Mouse (Mus musculus) A20 (cell line): ENCODE measurements around the gene Dusp8.

Experiments
- DNase-seq: peaks from one replicate; pipeline ENCODE4 v3.0.0-alpha.2; 2011; ENCODE audit warnings: low read depth, low spot score

Dusp8 gene

DNA sequence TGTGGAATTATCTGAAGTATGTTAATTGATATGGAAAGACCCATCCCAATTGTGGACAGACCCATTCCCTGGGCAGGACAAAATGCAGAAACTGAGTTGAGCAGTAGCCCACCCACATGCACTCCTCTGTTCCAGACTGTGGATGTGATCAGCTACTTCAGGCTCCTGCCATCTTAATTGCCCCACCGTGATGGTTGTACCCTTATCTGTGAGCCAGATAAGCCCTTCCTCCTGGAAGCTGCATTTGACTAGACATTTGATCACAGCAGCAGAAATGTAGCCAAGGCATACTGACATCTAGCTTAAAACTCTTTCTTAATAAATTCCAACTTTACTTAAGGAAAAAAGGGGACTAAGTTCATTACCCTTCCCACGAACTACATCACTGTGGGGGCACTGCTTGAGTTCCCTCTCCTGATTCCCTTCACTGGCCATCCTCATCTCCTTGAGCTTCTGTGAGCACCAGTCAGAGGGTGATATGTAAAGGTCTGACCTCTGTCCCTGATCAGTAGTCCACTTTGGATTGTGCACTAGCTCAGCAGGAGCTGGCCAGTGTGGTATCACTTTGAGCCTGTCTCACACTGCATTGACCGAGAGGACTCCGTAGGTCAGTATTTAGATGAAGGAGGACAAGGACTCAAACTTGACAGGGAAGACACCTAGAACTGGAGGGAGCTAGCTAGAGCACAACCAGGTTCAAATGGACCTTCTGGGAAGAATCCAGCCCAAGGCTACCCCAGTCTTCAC, 9.3 kb downstream of the Dusp8 start:
- no peak for DNase-seq

GRCm38 (mm10) chr7:142084820-142085219, 10.8 kb downstream of the Dusp8 start:
- no peak for DNase-seq

GRCm38 (mm10) chr7:142084395-142084794, 11.2 kb downstream of the Dusp8 start:
- no peak for DNase-seq

- no peak for DNase-seq
Measured at GRCm38 (mm10) chr7:142083588-142084317, 11.9 kb downstream of the Dusp8 start.

DNA sequence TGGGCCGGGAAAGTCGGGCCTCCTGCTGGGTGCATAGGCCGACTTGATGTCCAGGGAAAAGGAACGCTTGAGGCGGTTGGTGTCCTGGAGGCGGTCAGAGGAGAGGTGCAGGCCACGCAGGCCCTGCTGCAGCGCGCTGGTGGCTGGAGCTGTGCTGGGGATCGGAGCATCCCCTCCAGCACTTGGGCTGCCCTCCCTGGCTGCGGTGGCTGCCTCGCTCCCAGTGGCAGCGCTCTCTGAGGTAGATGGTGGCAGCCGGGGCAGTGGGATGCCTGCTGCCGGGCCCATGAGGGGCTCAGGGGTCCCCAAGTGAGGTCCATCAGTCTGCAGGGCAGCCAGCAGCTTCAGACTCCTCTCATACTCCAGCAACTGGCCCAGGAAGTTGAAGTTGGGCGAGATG, 13.0 kb downstream of the Dusp8 start:
- DNase-seq, result no peak

DNA sequence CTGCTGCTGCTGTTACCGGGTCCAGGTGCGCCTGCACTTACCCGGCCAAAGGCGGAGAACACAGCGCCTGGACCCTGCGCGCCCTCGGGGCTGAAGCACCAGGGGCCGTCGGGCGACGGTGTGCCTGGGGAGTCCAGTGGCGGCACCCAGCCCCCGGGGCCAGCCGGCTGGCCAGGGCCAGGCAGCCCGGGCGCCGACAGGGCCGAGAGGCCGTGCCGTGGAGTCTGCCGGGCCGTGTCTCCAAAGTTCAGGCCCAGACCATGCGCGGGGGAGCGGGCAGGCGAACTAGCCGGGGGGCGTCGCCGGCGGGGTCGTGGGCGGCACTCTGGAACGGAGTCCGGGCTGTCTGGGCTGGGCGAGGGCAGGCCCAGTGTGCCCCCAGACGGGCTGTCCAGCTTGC, 13.5 kb downstream of the Dusp8 start:
- no peak for DNase-seq

- no peak for DNase-seq
Measured at GRCm38 (mm10) chr7:142081736-142082135, 13.9 kb downstream of the Dusp8 start.

DNA sequence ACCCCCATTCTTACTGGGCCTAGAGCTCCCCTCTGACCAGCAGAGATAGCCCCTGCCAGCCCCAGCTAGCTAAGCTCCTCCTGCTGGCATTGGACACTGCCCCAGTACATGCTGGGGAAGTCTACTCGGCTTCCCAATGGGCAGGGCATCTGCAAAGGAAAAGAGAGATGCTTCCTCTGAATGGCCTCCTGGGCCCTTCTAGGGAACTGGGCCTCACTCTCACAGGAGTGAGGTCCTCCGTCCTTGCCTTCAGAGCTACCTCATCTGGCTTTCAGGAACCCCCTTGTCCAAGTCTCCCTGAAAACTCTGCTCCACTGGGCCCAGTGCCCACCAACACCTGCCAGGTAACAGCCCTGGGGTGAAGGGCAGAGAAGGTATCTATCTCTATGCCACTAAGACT, 14.8 kb downstream of the Dusp8 start:
- no peak for DNase-seq

DNA sequence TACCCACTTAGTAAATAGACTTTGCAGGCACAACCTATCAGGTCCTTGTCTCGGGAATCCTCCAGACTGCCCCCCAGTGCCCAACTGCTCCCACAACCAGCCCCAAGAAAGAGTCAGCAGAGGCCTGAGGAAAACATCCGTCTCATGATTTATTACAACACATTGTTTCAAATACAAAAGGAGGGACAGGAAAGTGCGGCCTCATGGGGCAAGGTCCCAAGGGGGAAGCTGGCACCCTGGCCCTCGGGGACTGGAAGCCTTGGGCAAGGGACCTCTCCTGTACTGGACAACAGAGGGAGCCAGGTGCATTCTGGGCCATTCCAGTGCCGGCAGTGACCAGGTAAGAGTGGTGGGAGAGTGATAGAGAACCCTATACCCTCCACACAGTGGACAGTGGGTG, 16.3 kb downstream of the Dusp8 start:
- DNase-seq, result no peak

DNA sequence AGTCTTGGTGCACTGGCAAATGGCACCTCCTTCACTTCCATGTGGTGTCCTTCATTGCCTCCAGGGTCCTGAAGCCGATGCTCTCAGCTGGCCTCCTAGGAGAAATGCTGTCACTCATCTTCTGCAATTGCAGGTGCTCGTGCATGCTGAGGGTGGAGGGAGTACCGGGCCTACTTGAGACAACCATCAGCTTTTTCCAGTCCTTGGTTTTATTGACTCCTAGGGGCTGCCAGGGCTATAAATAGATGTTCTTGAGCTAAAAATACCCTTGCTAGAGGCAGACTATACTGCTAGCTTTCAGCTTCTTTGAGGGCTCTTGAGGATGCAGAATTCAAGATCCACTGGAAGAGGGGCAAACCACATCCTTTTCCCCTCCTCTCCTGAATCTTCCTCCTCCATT, 18.5 kb downstream of the Dusp8 start:
- DNase-seq, result no peak

- DNase-seq, result no peak
Measured at GRCm38 (mm10) chr7:142074146-142074886, 21.3 kb downstream of the Dusp8 start.

GRCm38 (mm10) chr7:142071717-142072116, 23.9 kb downstream of the Dusp8 start:
- no peak for DNase-seq

DNA sequence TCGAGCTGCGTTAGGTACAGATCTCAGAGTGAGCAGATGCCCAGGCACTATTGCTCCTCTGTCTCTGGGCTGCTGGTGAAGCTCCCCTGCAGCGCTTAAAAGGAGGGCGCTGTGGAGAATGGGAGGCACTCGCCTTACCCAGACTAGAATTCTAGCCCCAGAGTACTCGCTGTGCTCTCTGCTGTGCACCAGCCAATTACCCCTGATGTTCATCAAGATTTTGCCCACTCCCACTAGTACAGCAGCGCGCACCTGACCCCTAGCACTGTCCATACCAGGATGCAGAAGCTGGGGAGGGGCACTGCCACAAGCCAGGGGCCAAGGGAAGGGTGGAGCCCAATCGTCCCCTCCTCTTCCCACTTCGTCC, 24.4 kb downstream of the Dusp8 start:
- no peak for DNase-seq

GRCm38 (mm10) chr7:142070458-142071211, 25.0 kb downstream of the Dusp8 start:
- peak; percentile 60 for DNase-seq

- DNase-seq, result no peak
Measured at GRCm38 (mm10) chr7:142068429-142068828, 27.2 kb downstream of the Dusp8 start.

- peak; percentile 89 for DNase-seq
Measured at GRCm38 (mm10) chr7:142060931-142061565, 34.6 kb downstream of the Dusp8 start, which contains the start of gene Mob2. Mob2 (minus strand) TSS chr7:142061065.

- peak; percentile 47 for DNase-seq
Measured at GRCm38 (mm10) chr7:142060185-142060930, 35.3 kb downstream of the Dusp8 start.

DNA sequence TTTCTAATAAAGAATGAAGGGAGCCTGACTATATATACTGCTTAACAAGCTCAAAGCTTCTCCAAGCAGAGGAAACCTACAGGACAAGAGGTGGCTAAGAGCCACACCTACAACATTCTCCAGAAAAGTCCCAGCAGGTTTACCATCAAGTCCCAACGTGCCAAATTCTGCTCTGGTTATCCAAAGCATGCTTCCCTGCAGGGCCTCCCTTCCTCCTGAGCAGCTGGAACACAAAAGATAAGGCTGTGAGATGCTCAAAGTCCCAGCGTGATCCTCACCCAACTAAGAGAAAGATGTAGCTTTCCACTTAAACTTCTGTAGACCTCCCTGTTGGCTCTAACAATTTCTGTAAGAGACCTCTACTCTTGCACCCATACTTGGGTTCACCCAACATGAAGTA, 36.6 kb downstream of the Dusp8 start:
- no peak for DNase-seq

DNA sequence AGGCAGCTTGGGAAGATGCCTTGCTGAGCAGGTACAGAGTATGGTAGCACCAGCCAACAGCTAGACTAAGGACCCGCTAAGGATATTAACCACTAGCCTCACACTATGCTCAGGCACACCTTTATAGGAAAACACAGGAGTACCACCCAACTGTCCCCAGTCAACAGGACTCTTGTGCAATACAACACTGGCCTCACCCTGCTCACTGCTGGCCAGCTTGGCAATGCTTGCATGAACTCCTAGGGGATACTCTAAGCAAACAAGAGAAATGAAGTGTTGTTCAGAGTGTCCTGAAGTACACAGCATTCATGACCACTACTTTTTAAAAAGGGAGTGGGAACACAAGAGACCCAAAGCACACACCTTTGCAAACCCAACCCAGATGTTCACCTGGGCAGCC, 38.5 kb downstream of the Dusp8 start:
- DNase-seq, result no peak

GRCm38 (mm10) chr7:142056601-142057061, 39.0 kb downstream of the Dusp8 start:
- no peak for DNase-seq
